Mouse (Mus musculus) heart, postnatal 0 days (tissue): ENCODE data around the gene Ilkap. TPM values are rescaled to one million over a fixed set of nuclear protein-coding genes. Genes with fewer than 3 reads are reported as not detected.

ENCODE experiments used
- ATAC-seq: fragments of 200-750 bp; cut with Nextera tagmentation; 2 replicates; pipeline ENCODE4 v1.8.0; 2017; ENCODE audit warnings: low read depth, moderate number of reproducible peaks, moderate library complexity; ENCODE audit not compliant: insufficient read depth
- DNase-seq: peaks from one replicate; pipeline ENCODE4 v3.0.0-alpha.2; 2016; ENCODE audit warnings: low spot score
- H3K27ac ChIP-seq: fragments of 300-500 bp; sonication (generic); 2 replicates; pipeline ENCODE4 v1.5.1; 2014; ENCODE audit warnings: low read depth, mild to moderate bottlenecking
- H3K27me3 ChIP-seq: fragments of 300-500 bp; sonication (generic); 2 replicates; pipeline ENCODE4 v1.6.1; 2014; ENCODE audit warnings: low read length, mixed read lengths; ENCODE audit not compliant: control insufficient read depth, insufficient read depth
- H3K36me3 ChIP-seq: fragments of 300-500 bp; sonication (generic); replicated peaks from 2 replicates; pipeline ENCODE4 v1.6.1; 2014; ENCODE audit warnings: low read length, mixed read lengths; ENCODE audit not compliant: control insufficient read depth, insufficient read depth
- H3K4me1 ChIP-seq: fragments of 300-500 bp; sonication (generic); 2 replicates; pipeline ENCODE4 v1.6.1; 2014; ENCODE audit warnings: antibody characterized with exemption; ENCODE audit not compliant: control insufficient read depth, insufficient read depth
- H3K4me2 ChIP-seq: fragments of 300-500 bp; sonication (generic); 2 replicates; pipeline ENCODE4 v1.6.1; 2014; ENCODE audit warnings: low read depth, mild to moderate bottlenecking, low read length, moderate library complexity
- H3K4me3 ChIP-seq: fragments of 300-500 bp; sonication (generic); 2 replicates; pipeline ENCODE4 v1.5.1; 2014; ENCODE audit warnings: low read depth, low read length
- H3K9ac ChIP-seq: fragments of 300-500 bp; sonication (generic); replicated peaks from 2 replicates; pipeline ENCODE4 v1.6.1; 2014; ENCODE audit warnings: low read depth, low read length, mixed read lengths
- H3K9me3 ChIP-seq: fragments of 300-500 bp; sonication (generic); replicated peaks from 2 replicates; pipeline ENCODE4 v1.6.1; 2016; ENCODE audit warnings: low read length; ENCODE audit not compliant: control insufficient read depth
- CTCF ChIP-seq: IDR thresholded peaks from 2 replicates; pipeline ENCODE4 v1.5.1; 2016; ENCODE audit warnings: antibody characterized with exemption, control low read depth, low read depth
- EP300 ChIP-seq: IDR thresholded peaks from 2 replicates; pipeline ENCODE4 v1.6.1; 2016; ENCODE audit warnings: antibody characterized with exemption, low read depth
- WGBS: fragments of 180-500 bp; shearing (Covaris S2); extraction: QIAGEN DNeasy Blood & Tissue Kit; methylation state at CpG from one replicate; pipeline ENCODE4 v1.1.7; 2014; 5-methylcytosine and 5-hydroxymethylcytosine counted together
- polyA plus RNA-seq: library from polyadenylated mRNA; unstranded; fragments of >200 nt; fragmentation: Nextera tagmentation; extraction: Ambion mirVana; gene quantifications from 2 replicates; pipeline ENCODE4 v1.2.1, GENCODE M21; 2015
- total RNA-seq: library from RNA; depleted of rRNA; stranded (reverse); fragments of >200 nt; gene quantifications from 2 replicates; pipeline ENCODE4 v1.2.3, GENCODE M21; 2014; ENCODE audit warnings: low replicate concordance

The Ilkap gene
- total and polyA plus RNA-seq, 2 experiments from 2014 or later: 70.5 to 71.4 TPM

GRCm38 (mm10) chr1:91442350-91442990 is 43.9 kb upstream of the Ilkap start:
- Histone ChIP-seq H3K9me3 (no peaks in the 10 kb centered on the region; the same call in 1 of the 2 replicates), H3K4me1 (peaks cover 18% of the 10 kb centered on the region), H3K27me3 (no peaks in the 10 kb centered on the region), H3K36me3 (peaks cover 79% of the 10 kb centered on the region), H3K9ac (no peak overlapping the region), H3K4me2 (no peak overlapping the region), H3K4me3 (no peak overlapping the region), H3K27ac (no peak overlapping the region)
- ATAC-seq: no peak
- WGBS: 92% methylated on average over 6 of the region's 7 CpGs
- TF ChIP-seq CTCF (no peak), EP300 (no peak)
- no peak for DNase-seq

GRCm38 (mm10) chr1:91441855-91442254 is 43.2 kb upstream of the Ilkap start:
- TF ChIP-seq EP300: no peak
- DNase-seq (no peak), ATAC-seq (no peak)
- Histone ChIP-seq H3K4me2 (no peak overlapping the region), H3K4me1 (peaks cover 20% of the 10 kb centered on the region), H3K9ac (no peak overlapping the region), H3K27me3 (no peaks in the 10 kb centered on the region), H3K9me3 (no peaks in the 10 kb centered on the region), H3K36me3 (peaks cover 73% of the 10 kb centered on the region), H3K4me3 (no peak overlapping the region), H3K27ac (no peak overlapping the region)
- WGBS: 83% methylated on average over 3 of the region's 3 CpGs

- Histone ChIP-seq H3K4me3 (no peak overlapping the region), H3K4me2 (no peak overlapping the region), H3K4me1 (peaks cover 27% of the 10 kb centered on the region), H3K9me3 (no peaks in the 10 kb centered on the region), H3K27ac (no peak overlapping the region), H3K9ac (no peak overlapping the region), H3K36me3 (peaks cover 68% of the 10 kb centered on the region), H3K27me3 (no peaks in the 10 kb centered on the region)
- DNase-seq (no peak), ATAC-seq (no peak)
- no peak for TF ChIP-seq CTCF
- no peak for TF ChIP-seq EP300
- 87% methylated on average over 8 of the region's 8 CpGs for WGBS
These were observed 41.2 kb upstream of the Ilkap start for GRCm38 (mm10) chr1:91439776-91440175.

- 88% methylated on average over 7 of the region's 7 CpGs for WGBS
- no peak for ATAC-seq
These were observed 39.0 kb upstream of the Ilkap start for GRCm38 (mm10) chr1:91437573-91437972.

GRCm38 (mm10) chr1:91437083-91437400 is 38.4 kb upstream of the Ilkap start:
- TF ChIP-seq EP300 (no peak), CTCF (no peak)
- no peak for ATAC-seq
- 85% methylated on average over 3 of the region's 3 CpGs for WGBS

More at GRCm38 (mm10) chr1:91437573-91437972, 39.0 kb upstream of the Ilkap start:
- Histone ChIP-seq H3K27me3 (no peaks in the 10 kb centered on the region), H3K9ac (no peak overlapping the region), H3K4me2 (no peak overlapping the region), H3K4me1 (peaks cover 27% of the 10 kb centered on the region), H3K4me3 (no peak overlapping the region), H3K27ac (peak overlapping the region; percentile 97; the same call in 1 of the 2 replicates), H3K36me3 (peaks cover 66% of the 10 kb centered on the region), H3K9me3 (no peaks in the 10 kb centered on the region)
- TF ChIP-seq EP300 (no peak), CTCF (no peak)
- no peak for DNase-seq

GRCm38 (mm10) chr1:91436380-91437082 is 37.9 kb upstream of the Ilkap start:
- Histone ChIP-seq H3K4me1 (peaks cover 27% of the 10 kb centered on the region), H3K4me3 (no peak overlapping the region), H3K9me3 (no peaks in the 10 kb centered on the region), H3K4me2 (peak overlapping the region; percentile 30), H3K9ac (no peak overlapping the region), H3K27ac (peak overlapping the region; percentile 97), H3K27me3 (no peaks in the 10 kb centered on the region), H3K36me3 (peaks cover 67% of the 10 kb centered on the region)
- 29% methylated on average over 6 of the region's 6 CpGs for WGBS
- TF ChIP-seq CTCF (no peak), EP300 (peak; percentile 100)
- ATAC-seq (peak; percentile 90), DNase-seq (peak; percentile 92)

More at GRCm38 (mm10) chr1:91437083-91437400, 38.4 kb upstream of the Ilkap start:
- H3K27ac ChIP-seq: peak overlapping the region; percentile 97
- H3K4me1 ChIP-seq: peaks cover 27% of the 10 kb centered on the region
- no peak overlapping the region for H3K4me2 ChIP-seq
- peaks cover 70% of the 10 kb centered on the region for H3K36me3 ChIP-seq
- DNase-seq: no peak
- no peak overlapping the region for H3K4me3 ChIP-seq
- no peaks in the 10 kb centered on the region for H3K27me3 ChIP-seq
- no peak overlapping the region for H3K9ac ChIP-seq
- H3K9me3 ChIP-seq: no peaks in the 10 kb centered on the region
